Mouse (Mus musculus): Measurements from ENCODE around the gene Gm20388.
A peak's percentile ranks its signal among the peaks of the same experiment; 100 is the strongest.

The Gm20388 gene

DNA sequence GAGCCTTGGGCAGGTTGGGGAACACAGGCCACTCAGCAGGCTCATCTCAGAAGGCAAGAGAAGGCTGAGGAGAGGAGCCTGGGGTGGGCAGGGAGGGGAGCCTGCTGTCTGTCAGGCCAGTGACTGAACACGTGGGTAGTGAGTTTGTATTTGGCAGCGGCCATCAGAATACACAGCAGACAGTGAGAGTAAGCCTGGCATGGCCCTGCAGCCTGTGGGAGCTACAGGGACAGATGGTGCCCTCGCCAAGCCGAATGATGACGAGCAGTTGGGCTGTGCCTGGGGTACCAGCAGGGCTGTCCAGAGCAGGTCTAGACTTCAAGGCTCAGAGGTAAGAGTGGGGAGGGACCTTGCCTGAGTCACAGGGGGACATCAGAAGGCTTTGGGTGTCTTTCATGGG, 716.7 kb downstream of the Gm20388 start:
- DNase-seq (ENCODE audit: extremely low read depth, insufficient read length, low spot score) = no peak

DNA sequence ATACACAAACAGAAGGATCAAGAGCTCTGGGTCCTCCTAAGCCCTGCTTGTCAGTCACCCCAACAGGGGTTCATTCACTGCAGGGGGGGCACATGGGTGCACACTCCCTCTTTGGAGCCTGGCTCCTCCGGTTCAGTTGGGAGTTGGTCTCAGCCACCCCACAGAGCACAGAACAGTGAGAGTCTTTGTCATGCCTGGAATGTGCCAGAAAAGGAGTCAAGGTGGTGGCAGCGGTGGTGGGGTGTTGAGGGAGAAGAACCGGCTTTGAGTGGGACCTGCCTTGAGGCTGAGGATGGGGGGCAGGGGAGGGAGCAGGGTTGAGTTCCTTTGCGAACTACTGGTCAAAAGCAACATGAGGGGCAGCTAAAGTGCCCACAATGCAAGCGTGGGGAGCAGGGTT, 719.4 kb downstream of the Gm20388 start:
- DNase-seq (ENCODE audit: extremely low read depth, insufficient read length, low spot score) = no peak

DNA sequence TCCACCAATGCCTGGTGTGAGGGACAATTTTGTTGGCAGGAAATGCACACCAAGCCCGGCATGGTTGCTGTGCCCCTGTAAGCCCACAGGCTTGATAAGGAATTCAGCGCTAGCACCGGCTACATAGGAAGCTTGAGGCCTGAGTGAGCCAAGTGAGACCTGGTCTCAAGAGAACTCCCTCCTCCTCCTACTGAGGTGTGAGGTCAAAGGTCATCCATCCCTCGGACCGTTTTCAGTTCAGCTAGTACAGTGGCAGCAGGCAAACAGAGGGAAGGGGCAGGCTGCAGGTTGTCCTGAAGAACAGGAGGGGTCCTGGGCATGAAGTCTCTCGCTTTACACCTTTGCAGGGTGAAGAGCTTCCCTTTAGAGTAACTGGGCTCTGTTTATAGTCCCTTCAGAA, 720.2 kb downstream of the Gm20388 start:
- no peak for DNase-seq (ENCODE audit: extremely low read depth, insufficient read length, low spot score)

DNA sequence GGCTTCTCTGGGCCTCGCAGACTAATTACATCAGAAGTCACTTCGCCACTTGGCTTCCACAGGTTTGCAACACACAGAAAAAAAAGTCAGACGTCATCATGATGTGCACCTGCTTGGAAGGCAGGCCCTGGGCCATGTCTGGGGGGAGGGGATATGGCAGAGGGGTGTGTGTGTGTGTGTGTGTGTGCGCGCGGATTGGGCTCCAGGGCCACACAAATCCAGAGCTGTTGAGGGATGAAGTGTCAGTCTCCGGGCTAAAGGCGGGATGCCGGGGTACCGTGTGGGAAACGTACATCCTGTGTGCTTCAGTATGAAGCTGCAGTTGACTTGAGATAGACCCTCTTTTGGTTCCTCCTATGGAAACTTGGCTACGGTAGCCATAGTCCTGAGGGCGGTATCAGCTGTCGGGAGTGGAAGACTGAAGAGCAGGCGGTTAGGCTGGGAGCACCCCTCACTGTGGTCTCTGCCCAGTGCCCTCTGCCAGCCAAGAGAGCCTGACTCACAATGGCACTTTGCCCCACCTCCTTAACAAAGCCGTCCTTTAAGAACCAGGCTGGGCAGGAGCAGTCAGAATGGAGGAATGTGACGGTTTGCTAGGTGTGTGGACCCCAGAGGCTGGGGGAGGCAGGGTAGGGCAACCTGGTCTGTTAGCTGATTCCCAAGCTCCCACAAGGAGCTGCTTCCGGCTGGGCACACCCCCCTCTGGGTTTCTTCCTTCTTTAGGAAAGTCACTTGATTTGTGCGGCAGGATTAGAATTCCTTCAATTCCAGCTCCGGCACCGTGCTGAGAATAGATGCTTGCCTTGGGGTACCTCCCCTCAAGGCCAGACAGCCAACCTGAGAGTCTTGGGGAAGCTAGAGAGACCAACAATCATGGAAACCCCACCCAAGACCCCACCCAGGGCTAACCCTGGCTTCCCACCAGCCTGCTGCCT, 721.1 kb downstream of the Gm20388 start:
- peak; percentile 81 for DNase-seq (ENCODE audit: extremely low read depth, insufficient read length, low spot score)

DNA sequence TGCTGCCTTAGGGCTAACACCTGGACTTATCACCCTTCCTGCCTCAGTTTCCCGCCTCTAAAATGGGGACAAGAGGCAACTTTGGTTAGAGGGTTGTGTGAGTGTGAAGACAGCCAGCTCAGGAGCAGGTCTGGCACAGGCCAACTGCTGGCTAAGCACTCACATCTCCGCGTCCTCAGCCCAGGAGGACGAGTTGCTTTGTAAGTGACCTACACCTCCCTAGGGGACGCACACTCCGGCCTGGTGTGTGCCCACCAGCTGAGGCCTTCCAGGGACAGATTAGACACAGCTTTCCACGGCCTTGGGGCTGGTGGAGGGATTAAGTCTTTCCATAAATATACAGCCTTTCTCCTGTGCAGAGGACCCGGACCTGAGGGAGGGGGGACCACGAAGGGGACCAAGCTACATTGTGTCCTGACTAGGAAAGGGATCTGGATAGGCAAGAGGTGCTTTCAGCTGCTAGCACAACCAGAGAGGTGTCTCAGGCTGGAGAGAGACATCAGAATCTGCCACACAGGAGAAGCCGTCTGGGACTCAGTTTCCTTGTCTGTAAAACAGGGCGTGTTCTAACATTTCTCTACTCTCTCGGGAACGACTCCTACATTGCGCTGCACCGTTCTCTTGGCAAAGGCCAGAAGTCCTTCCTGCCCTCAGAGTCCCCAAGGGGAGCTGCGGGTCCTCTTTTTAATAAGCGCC, 722.5 kb downstream of the Gm20388 start:
- DNase-seq (ENCODE audit: extremely low read depth, insufficient read length, low spot score) = peak; percentile 53

DNA sequence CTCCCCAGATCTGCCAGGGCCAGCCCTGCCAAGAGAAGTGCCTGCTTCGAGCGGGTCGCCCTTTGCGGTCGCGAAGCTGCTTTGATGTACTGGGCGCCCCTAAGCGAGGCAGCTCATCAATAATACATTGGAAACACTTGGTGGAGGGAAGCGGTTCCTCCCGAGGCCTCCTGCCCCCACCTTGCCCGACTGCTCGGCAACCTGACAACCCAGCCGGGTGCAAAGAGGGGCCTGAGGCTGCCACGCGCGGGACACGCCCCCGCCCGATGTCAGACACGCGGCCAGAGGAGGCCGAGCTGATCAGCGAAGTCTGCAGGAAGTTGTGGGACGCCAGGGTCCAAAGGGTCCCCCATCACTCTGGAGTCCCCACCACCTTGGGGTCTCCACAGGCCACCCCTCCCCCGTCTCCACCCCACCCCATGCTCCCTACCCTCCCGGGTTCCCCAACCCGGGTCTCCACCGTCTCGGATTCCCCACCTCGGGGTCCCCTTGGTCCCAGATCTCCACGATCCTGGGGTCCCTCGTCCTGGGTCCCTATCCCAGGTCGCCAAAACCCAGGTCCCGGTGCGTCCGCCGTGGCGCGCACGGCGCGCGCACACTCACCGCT, 723.1 kb downstream of the Gm20388 start:
- peak; percentile 75 for DNase-seq (ENCODE audit: extremely low read depth, insufficient read length, low spot score)

DNA sequence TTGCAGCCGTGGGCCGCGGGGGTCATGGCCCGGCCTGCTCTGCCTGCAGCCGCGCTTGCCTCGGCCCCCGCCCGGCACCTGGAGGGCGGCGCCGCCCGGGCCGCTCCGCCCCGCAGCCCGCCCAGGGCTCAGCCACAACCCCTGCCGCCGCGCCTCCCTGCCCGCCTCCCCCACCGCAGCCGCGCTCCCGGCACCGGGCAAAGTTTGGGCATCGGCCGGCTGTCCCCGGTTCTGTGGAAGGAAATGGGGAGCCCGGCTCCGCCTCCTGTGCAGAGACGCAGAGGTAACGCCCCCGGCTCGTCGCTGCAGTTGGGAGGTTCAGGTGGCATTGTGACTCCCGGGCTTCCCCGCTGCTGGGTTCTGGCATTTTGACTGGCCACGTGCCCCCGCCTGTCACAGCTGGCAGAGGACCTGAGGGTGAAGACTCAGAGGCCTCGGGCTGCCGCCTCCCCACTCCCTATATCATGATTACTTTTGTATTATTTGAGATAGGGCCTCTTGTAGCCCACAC, 723.7 kb downstream of the Gm20388 start:
- DNase-seq (ENCODE audit: extremely low read depth, insufficient read length, low spot score) = peak; percentile 85

DNA sequence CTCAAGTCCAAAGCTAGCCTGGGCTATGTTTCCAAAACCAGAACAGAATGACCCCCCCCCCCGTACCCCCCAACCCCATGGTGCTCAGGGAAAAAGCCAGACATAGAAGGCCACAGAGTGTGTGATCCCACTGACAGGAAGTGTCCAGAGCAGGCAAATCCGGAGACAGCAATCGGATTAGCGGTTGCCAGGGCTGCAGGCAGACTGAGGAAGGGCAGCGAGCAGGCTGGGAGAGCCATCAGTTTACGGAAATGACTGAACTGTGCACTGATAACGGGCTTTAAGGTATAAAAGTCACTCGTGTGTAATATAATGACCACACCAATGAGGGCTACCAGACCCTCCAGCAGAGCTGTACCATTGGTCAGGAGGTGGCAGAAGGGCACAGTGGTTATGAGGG, 730.6 kb downstream of the Gm20388 start:
- no peak for DNase-seq (ENCODE audit: extremely low read depth, insufficient read length, low spot score)

DNA sequence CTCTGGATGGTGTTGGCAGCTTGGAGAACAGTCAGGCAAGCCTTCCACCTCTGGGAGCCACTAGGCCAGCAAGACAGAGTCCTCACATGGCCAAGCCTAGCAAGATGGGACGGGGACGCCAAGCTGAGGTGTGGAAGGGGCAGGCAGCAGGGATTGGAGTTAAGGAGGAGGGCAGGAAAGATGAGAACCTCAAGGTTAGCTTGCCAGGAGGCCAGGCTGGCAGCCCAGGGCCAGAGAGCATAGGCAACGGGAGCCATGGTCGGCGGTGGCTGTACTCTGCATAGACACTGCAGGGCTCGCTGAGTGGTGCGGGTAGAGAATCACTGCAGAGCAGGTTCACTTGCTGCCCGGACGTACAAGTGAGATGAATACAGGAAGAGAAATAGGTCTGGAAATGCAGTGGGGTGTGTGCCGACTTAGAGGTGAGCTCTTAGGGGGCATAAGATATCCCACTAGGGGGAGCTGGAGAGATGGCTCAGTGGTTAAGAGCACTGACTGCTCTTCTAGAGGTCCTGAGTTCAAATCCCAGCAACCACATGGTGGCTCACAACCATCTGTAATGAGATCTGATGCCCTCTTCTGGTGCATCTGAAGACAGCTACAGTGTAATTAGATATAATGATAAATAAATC, 731.5 kb downstream of the Gm20388 start:
- no peak for DNase-seq (ENCODE audit: extremely low read depth, insufficient read length, low spot score)

DNA sequence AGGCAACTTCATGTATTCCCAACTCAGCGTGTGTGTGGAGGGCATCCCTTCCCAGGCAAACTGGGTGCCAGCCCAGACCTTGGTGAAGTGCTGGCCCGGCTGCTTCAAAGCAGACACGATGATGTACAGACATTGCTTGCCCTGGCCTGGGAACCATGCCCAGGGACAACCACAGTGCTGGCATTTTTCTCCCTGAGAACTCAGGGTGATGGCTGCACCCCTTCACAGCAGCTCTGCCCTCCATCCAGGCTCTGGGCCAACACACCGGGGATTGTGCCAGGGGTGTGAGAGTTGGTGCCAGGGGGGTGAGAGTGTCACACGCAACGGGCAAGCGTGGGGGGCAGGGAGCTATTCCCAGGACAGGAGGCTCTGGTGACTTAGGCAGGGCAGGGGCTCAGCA, 734.0 kb downstream of the Gm20388 start:
- peak; percentile 86 for DNase-seq (ENCODE audit: extremely low read depth, insufficient read length, low spot score)

DNA sequence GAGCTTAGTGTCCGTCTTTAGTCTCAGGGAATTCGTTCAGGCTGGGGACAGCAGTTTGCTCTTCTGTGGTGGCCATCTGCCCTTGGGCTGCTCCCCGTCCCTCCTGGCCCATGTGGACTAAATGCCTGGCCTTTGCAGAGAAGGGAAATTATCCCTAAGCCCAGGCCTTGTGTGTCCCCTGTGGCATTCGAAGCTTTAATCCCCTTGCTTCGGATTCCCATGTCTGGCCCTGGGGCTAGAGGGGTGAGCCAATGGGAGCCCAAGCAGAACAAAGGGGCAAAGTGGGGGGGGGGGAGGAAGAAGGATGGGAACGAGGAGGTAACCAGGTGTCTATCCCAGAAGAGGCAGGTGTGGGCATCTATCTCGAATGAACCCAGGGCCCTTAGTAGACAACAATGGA, 736.9 kb downstream of the Gm20388 start, which contains the start of gene 1190005I06Rik:
Gene 1190005I06Rik, minus strand, starts transcription at position 101 of the 400 bp plus-strand sequence.
- DNase-seq (ENCODE audit: extremely low read depth, insufficient read length, low spot score) = no peak

DNA sequence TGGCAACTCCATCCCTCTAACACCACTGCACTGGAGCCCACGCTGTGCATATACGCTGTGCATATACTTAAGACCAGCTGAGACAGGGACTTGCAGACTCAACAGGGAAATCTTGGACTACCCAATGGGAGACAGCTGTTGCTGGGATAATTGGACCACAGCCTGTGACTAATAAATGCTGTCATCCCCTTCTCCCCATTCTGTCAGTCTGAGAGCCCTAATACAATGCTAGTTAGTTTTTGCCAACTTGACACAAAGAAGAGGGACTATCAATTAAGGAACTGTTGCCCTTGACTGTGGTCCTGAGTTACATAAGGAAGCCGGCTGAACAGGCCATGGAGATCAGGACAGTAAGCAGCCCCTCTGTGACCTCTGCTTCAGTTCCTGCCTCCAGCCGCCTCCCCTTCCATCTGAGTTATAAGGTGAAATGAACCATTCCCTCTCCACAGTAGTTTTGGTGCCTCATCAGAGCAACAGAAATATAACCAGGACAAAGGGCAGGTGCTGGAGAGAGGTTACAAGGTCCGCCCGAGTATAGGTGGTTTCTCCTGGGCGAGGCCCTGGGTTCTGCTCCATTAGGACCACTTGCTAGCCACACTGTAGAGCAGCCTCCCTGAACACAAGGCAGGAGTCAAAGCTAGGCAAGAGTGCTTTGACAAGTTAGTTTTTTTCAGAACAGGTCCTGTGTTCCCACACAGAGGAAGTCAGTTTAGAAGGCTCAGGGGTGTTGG, 745.8 kb downstream of the Gm20388 start:
- DNase-seq (ENCODE audit: extremely low read depth, insufficient read length, low spot score) = no peak

DNA sequence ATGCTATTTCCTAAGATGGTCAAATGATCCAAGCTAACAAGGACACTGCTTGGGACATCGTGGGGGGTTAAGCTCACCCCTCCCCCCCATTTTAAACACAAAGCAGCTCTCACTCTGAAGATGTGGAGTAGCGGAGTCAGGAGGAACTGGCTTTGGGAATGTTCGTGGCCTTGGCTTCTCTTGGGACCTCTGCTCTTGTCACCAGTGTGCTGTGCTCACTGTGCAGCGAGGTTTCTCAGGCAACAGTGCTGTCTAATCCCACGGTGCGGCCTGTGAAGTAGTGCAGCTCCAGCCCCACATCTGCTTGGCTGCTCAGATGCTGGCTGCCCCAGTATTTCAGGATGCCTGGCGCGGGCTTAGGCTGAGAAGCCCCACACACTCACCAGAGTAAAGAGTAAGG, 746.8 kb downstream of the Gm20388 start:
- no peak for DNase-seq (ENCODE audit: extremely low read depth, insufficient read length, low spot score)

DNA sequence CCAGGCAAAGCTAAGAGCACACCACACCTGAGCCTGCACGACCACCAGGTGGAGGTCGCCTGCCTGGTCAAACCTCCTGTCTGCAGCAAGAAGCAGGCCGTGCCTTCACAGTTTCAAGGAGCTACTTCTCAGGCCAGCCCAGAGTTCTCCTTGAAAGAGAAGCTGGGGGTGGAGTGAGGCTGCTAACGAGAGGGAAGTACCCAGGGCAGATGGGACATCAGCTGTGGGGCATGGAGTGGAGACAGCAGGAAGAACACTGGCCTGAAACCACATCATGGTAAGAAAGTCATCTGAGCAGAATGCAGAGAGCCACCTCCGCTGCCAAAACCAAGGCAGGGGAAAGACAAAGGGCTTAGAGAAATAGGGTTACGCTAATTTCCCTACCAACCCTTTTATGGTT, 753.9 kb downstream of the Gm20388 start:
- DNase-seq (ENCODE audit: extremely low read depth, insufficient read length, low spot score) = no peak

DNA sequence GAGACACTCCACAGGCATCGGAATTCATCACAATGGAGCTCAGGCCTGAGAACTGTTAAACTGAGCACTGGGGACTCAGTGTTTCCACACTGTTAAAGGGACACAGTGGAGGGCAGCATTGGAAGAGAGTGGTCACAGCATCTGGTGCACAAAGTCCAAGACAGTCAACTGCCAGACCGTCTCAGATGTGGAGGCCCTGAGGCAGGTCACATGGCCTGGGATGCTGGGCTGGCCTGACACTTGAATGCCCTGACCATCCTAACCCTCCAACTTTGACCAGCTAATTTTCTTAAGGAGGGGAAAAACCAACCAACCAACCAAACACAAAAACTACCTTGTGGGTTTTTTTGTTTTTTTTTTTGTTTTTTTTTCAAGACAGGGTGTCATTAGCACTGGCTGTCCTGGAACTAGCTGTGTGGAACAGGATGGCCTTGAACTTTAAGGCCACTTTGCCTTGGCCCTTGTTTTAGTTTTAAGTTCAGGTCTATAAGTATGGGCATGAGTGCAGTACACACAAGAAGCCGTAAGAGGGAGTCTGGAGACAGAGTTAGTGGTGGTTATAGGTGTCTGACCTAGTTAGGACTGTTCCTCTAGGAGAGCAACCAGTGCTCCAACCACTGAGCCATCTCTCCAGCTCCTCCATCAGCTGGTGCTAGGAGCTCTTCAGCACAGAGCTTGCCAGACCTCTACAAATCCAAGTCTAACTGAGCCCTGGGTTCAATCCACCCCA, 755.2 kb downstream of the Gm20388 start:
- no peak for DNase-seq (ENCODE audit: extremely low read depth, insufficient read length, low spot score)

DNA sequence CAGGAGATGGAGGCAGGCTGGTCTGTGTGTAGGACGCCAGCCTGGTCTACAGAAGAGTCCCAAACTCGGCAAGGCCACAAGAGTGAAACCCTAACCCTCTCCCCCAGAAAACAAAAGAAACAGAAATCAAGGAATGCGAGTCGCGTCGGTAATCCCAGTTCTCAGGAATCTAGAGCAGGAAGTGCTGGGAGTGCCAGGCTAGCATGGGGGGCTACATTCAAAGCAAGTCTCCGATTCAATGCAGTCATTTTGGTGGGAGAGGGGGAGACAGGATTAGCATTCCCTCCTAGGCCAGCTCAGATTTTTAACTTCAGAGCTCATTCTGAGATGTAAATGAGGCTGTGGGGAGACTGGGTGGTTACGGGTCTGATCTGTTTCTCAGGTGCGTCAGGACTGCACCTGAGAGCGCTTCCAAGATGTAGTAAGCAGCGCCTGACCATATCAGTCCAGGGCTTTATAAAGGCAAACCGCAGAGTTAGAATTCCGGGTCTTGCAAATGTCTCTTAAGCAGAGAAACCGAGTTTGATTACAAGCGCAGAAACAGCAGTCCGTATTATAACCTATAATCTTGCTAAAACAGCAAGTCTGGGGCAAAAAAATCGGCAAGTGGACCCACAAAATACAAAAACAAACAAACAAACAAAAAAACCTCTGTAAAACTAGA, 756.3 kb downstream of the Gm20388 start:
- no peak for DNase-seq (ENCODE audit: extremely low read depth, insufficient read length, low spot score)

DNA sequence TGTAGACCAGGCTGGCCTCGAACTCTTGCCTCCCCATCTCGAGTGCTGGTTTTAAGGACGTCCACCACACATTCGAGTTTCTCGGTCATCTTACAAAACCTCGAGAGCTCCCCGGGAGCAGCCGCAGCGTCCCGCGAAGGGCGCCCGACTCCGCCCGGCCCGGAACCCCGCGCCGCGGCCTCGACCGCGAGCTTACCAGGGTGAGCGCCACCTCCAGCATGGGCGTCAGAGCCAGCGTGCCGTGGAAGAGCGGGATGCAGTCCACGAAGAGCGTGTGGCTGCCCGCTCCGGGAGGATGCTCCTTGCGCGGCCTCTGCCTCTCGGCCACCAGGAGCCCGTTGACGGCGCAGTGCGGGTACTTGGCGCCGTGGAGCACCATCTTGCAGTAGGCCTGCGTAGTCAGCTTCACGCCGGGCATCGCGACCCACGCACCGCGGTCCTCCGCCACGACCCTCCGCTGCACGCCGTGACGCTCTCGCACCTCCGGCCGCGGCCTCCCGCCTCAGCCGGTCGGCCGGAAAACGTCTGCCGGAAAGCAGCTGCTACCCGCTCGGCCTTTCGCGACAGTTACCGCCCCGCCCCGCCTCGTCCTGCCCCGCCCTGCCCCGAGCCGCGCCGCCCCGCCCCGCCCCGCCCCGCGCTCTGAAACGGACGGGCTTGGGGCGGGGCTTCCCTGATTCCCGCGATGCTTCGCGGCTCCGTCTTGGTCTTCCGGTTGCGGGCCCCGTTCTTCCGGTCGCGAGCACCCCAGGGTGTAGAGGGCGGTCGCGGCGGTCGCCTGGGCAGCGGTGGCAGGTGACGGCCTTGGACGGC, 757.1 kb downstream of the Gm20388 start, which contains the start of the genes Gm27021 and Cox4i1:
Gene Gm27021, minus strand, starts transcription at position 519 of the 813 bp plus-strand sequence.
Gene Cox4i1, plus strand, starts transcription at position 662 of the 813 bp plus-strand sequence.
- peak; percentile 92 for DNase-seq (ENCODE audit: extremely low read depth, insufficient read length, low spot score)

DNA sequence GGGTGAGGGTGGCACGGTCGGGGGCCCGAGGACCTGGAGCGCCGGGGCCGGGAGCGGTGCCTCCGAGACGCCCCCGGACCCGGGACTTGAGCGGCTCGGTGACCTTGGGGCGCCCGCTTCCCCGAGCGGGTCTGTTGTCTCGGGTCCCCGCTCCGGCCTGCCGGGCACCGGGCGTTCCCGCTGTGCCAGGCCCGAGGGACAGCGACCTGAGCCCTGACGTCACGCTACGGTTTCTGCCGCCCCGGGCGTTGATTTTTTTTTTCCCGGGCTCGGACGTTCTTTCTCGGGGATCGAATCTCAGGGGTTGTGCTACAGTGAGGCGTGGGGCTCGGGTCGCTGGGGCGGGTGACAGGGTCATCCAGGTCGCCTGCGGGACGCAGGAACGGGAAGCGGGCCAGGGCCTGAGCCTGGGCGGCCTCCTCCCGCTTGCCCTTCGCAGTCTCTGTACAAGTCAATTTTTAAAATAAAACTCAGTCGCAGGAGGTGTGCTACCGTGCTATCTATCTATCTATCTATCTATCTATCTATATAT, 757.8 kb downstream of the Gm20388 start, which contains the start of gene Emc8:
Gene Emc8, minus strand, starts transcription at position 200 of the 532 bp plus-strand sequence.
- DNase-seq (ENCODE audit: extremely low read depth, insufficient read length, low spot score) = no peak

Data from 3134 (cell line).